Mouse (Mus musculus) A20 (cell line): Measurements from ENCODE around the gene Pitx2.

ENCODE experiments used
- DNase-seq: peaks from one replicate; pipeline ENCODE4 v3.0.0-alpha.2; 2011; ENCODE audit warnings: low read depth, low spot score

Gene Pitx2

DNA sequence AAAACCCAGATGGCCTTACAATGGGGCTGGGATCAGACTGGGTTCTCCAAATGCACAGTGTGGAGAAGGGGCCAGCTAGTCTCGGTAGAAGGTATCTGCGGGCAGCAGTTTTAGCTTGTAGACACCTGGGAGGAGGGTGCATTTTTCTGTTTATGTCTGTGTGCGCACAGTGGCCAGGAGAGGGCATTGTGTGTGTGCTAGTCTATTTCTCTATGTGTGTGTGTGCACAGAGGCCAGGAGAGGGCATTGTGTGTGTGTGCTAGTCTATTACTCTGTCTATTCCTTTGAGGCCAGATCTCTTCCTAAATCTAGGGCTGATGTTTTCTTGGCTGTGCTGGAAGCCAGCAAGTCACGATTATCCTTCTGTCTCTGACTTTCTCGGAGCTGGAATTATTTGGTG lies 58.8 kb downstream of the Pitx2 start:
- DNase-seq, result no peak
